ENCODE assay signal across 8 mouse cellular contexts in the genomic region with DNA sequence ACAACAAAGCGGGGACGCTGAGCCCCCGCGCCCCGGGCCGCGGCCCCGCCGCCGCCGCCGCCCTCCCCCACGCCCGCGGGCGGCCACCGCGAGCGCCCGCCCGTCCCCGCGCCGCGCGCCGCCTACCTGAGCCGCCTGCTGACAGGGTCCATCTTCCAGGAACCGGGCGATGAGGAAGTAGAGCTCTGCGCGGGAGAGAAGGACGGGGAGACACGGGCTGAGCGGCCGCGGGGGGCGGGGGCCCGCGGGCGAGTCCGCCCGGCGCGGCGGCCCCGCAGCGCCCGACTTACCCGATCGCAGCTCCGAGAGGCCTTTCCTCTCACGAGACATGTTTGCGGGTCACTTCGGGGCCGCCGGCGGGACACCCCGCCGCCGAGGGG. TPM values are rescaled to one million over a fixed set of nuclear protein-coding genes. Genes with fewer than 3 reads are reported as not detected.
DNase-seq lines count a peak whose midpoint lies in the region; ATAC-seq and TF ChIP-seq lines count a peak whose summit lies in the region.

No protein-coding gene starts in this region.

- no peak for TF ChIP-seq CTCF in hindbrain, postnatal 0 days (IDR thresholded peaks at IDR 0.05; ENCODE audit: low read depth)

- no peaks in the 10 kb centered on the region for H3K9me3 ChIP-seq in kidney, embryonic 15.5 days (replicated peaks)
- H3K9me3 ChIP-seq in hindbrain, postnatal 0 days (ENCODE audit: low read length) = no peaks in the 10 kb centered on the region
- H3K9me3 ChIP-seq in midbrain, embryonic 15.5 days = no peaks in the 10 kb centered on the region

- H3K4me1 ChIP-seq in kidney, embryonic 15.5 days = peaks cover 14% of the 10 kb centered on the region
- no peaks in the 10 kb centered on the region for H3K4me1 ChIP-seq in hindbrain, postnatal 0 days (ENCODE audit: insufficient read depth, low read length)
- peaks cover 24% of the 10 kb centered on the region for H3K4me1 ChIP-seq in midbrain, embryonic 15.5 days

- WGBS in kidney, embryonic 15.5 days = 2% methylated on average over 11 of the region's 61 CpGs
- WGBS in hindbrain, postnatal 0 days = 1% methylated on average over 55 of the region's 61 CpGs
- WGBS in midbrain, embryonic 15.5 days = under 1% methylated on average over 55 of the region's 61 CpGs

- peak; percentile 59 for ATAC-seq in kidney, embryonic 15.5 days (replicated peaks; ENCODE audit: low FRiP score)
- peak; percentile 29; the same call in 1 of the 2 replicates for ATAC-seq in common myeloid progenitor, adult 5-6 weeks (replicated peaks; ENCODE audit: low read depth, poor library complexity, severe bottlenecking)
- peak; percentile 46 for ATAC-seq in hindbrain, postnatal 0 days
- peak; percentile 51 for ATAC-seq in midbrain, embryonic 15.5 days (replicated peaks)
- no peak for ATAC-seq in monocyte, adult 5-6 weeks (replicated peaks; ENCODE audit: insufficient number of reproducible peaks, low FRiP score, low TSS enrichment, poor library complexity, severe bottlenecking)

- H3K4me3 ChIP-seq in kidney, embryonic 15.5 days (replicated peaks) = peak overlapping the region; percentile 89
- peak overlapping the region; percentile 96 for H3K4me3 ChIP-seq in hindbrain, postnatal 0 days (ENCODE audit: low read length)
- peak overlapping the region; percentile 97 for H3K4me3 ChIP-seq in midbrain, embryonic 15.5 days

- H3K4me2 ChIP-seq in kidney, embryonic 15.5 days = peak overlapping the region; percentile 58
- peak overlapping the region; percentile 57 for H3K4me2 ChIP-seq in hindbrain, postnatal 0 days (ENCODE audit: low read depth, low read length)
- peak overlapping the region; percentile 86 for H3K4me2 ChIP-seq in midbrain, embryonic 15.5 days

- H3K27ac ChIP-seq in kidney, embryonic 15.5 days = peak overlapping the region; percentile 100
- H3K27ac ChIP-seq in hindbrain, postnatal 0 days = peak overlapping the region; percentile 100
- peak overlapping the region; percentile 100 for H3K27ac ChIP-seq in midbrain, embryonic 15.5 days

- DNase-seq in kidney, adult 9 months = no peak
- no peak for DNase-seq in hindbrain, postnatal 0 days (ENCODE audit: low spot score)
- no peak for DNase-seq in adrenal gland, adult (ENCODE audit: inconsistent age in 2 of 2, low spot score in 1 of 2)
- DNase-seq in spleen, postnatal 14 days (ENCODE audit: low spot score in 2 of 2) = no peak

- H3K36me3 ChIP-seq in kidney, embryonic 15.5 days = 0 out of 2 replicates have a peak, but pooled peaks cover 2% of the 10 kb centered on the region
- H3K36me3 ChIP-seq in hindbrain, postnatal 0 days (ENCODE audit: insufficient read depth, low read length) = no peaks in the 10 kb centered on the region
- no peaks in the 10 kb centered on the region for H3K36me3 ChIP-seq in midbrain, embryonic 15.5 days (replicated peaks)

- peak overlapping the region; percentile 96 for H3K9ac ChIP-seq in kidney, embryonic 15.5 days
- peak overlapping the region; percentile 92 for H3K9ac ChIP-seq in hindbrain, postnatal 0 days (replicated peaks; ENCODE audit: low read length)
- H3K9ac ChIP-seq in midbrain, embryonic 15.5 days = peak overlapping the region; percentile 96

- H3K27me3 ChIP-seq in kidney, embryonic 15.5 days = no peaks in the 10 kb centered on the region
- H3K27me3 ChIP-seq in hindbrain, postnatal 0 days (ENCODE audit: insufficient read depth, low read length) = no peaks in the 10 kb centered on the region
- no peaks in the 10 kb centered on the region for H3K27me3 ChIP-seq in midbrain, embryonic 15.5 days (replicated peaks)

RNA-seq across cellular contexts. Expression of a gene that starts 0.4 kb away (rescaled TPM):
- 93.8 and 95.8 TPM in 2 replicates for polyA plus RNA-seq in kidney, embryonic 15.5 days (2015; fragmentation: Nextera tagmentation; extraction: Ambion mirVana)
- 170 and 191 TPM in 2 replicates for total RNA-seq in common myeloid progenitor, adult 5-6 weeks (2017)
- total RNA-seq in hindbrain, postnatal 0 days (2014; rRNA removed) = 43.7 and 56.9 TPM in 2 replicates
- polyA plus RNA-seq in hindbrain, postnatal 0 days (2015; fragmentation: Nextera tagmentation; extraction: Ambion mirVana) = 49.7 and 51.0 TPM in 2 replicates
- polyA plus RNA-seq in midbrain, embryonic 15.5 days (2015; fragmentation: Nextera tagmentation; extraction: Ambion mirVana) = 103 and 108 TPM in 2 replicates
- 136 to 240 TPM (median 160 TPM) in 3 replicates for total RNA-seq in monocyte, adult 5-6 weeks (2017)
